Mouse (Mus musculus): ENCODE data around the gene Rrp8. TPM values are rescaled to one million over a fixed set of nuclear protein-coding genes. Genes with fewer than 3 reads are reported as not detected.
"Not testable (repeated sequence)": the region's sequence is repeated elsewhere in the genome, so short reads cannot be mapped to it uniquely, and the experiment has no call there.

Rrp8 gene
- total RNA-seq, 2 experiments from 2014 or later: 15.4 to 17.4 TPM

- DNase-seq (ENCODE audit: low spot score in 2 of 2): no peak
Observed at GRCm38 (mm10) chr7:105747776-105748175, 10.6 kb upstream of the Rrp8 start.

- peak; percentile 78 to 84 for DNase-seq (ENCODE audit: low spot score in 2 of 2)
Observed at GRCm38 (mm10) chr7:105743926-105744590, 6.9 kb upstream of the Rrp8 start, which contains the start of gene Taf10. TSS of gene Taf10 (minus strand) at chr7:105744361.

GRCm38 (mm10) chr7:105743246-105743925 lies 6.2 kb upstream of the Rrp8 start:
- DNase-seq (ENCODE audit: low spot score in 2 of 2): not testable (repeated sequence)

GRCm38 (mm10) chr7:105742539-105743215 lies 5.5 kb upstream of the Rrp8 start:
- not testable (repeated sequence) for DNase-seq (ENCODE audit: low spot score in 2 of 2)

- DNase-seq (ENCODE audit: low spot score in 2 of 2): no peak
Observed at GRCm38 (mm10) chr7:105741978-105742377, 4.8 kb upstream of the Rrp8 start.

- no peak for DNase-seq (ENCODE audit: low spot score in 2 of 2)
Observed at GRCm38 (mm10) chr7:105740851-105741250, 3.7 kb upstream of the Rrp8 start.

GRCm38 (mm10) chr7:105740089-105740795 lies 3.1 kb upstream of the Rrp8 start:
- DNase-seq (ENCODE audit: low spot score in 2 of 2): no peak

GRCm38 (mm10) chr7:105738948-105739347 lies 1.8 kb upstream of the Rrp8 start:
- DNase-seq (ENCODE audit: low spot score in 2 of 2): no peak

- no peak for DNase-seq (ENCODE audit: low spot score in 2 of 2)
Observed at GRCm38 (mm10) chr7:105738286-105738685, 1.1 kb upstream of the Rrp8 start.

- DNase-seq (ENCODE audit: low spot score in 2 of 2): no peak
Observed at GRCm38 (mm10) chr7:105737648-105738047, 463 bp upstream of the Rrp8 start.

- peak; percentile 89 to 92 for DNase-seq (ENCODE audit: low spot score in 2 of 2)
Observed at GRCm38 (mm10) chr7:105736264-105736901, 802 bp downstream of the Rrp8 start, which contains the start of gene Ilk. TSS of gene Ilk (plus strand) at chr7:105736592.

GRCm38 (mm10) chr7:105735464-105735863 lies 1.7 kb downstream of the Rrp8 start:
- not testable (repeated sequence) for DNase-seq (ENCODE audit: low spot score in 2 of 2)

- DNase-seq (ENCODE audit: low spot score in 2 of 2): no peak
Observed at GRCm38 (mm10) chr7:105734826-105735225, 2.4 kb downstream of the Rrp8 start.

- DNase-seq (ENCODE audit: low spot score in 2 of 2): no peak
Observed at GRCm38 (mm10) chr7:105733836-105734235, 3.3 kb downstream of the Rrp8 start.

GRCm38 (mm10) chr7:105728701-105729428 lies 8.3 kb downstream of the Rrp8 start:
- DNase-seq (ENCODE audit: low spot score in 2 of 2): no peak

GRCm38 (mm10) chr7:105726980-105727325 lies 10.2 kb downstream of the Rrp8 start:
- DNase-seq (ENCODE audit: low spot score in 2 of 2): no peak

- DNase-seq (ENCODE audit: low spot score in 2 of 2): peak; percentile 42 to 57
Observed at GRCm38 (mm10) chr7:105726144-105726979, 10.8 kb downstream of the Rrp8 start.

- no peak for DNase-seq (ENCODE audit: low spot score in 2 of 2)
Observed at GRCm38 (mm10) chr7:105721916-105722315, 15.3 kb downstream of the Rrp8 start.

- no peak for DNase-seq (ENCODE audit: low spot score in 2 of 2)
Observed at GRCm38 (mm10) chr7:105715366-105715765, 21.8 kb downstream of the Rrp8 start.
